Mouse (Mus musculus) layer of hippocampus, adult 9-11 months (tissue): Measurements from ENCODE around the gene Vps26b.

Source experiments
- DNase-seq: peaks from one replicate; pipeline ENCODE4 v3.0.0; 2022

Vps26b gene

GRCm38 (mm10) chr9:26993118-26993517, 36.7 kb downstream of the Vps26b start:
- DNase-seq, result peak; percentile 42

DNA sequence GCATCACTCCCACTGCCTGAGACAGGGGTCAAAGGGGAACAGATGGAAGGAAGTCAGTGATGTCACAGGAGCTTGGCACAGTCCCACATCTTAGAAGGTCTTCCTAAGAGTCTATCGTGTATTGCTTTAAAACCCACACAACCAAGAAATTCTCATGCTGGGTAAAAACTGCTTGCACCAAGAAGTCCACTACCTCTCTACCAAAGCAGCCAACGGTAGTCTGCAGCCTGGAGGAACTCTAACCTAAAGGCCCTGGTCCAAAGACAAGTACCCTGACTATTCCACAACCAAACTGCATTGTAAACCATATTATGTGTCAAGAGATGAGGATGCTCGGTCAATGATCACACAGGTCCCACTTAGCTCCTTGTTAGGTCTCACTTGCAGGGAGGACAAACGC, 39.7 kb downstream of the Vps26b start:
- no peak for DNase-seq

GRCm38 (mm10) chr9:26985668-26986277, 44.1 kb downstream of the Vps26b start:
- no peak for DNase-seq

DNA sequence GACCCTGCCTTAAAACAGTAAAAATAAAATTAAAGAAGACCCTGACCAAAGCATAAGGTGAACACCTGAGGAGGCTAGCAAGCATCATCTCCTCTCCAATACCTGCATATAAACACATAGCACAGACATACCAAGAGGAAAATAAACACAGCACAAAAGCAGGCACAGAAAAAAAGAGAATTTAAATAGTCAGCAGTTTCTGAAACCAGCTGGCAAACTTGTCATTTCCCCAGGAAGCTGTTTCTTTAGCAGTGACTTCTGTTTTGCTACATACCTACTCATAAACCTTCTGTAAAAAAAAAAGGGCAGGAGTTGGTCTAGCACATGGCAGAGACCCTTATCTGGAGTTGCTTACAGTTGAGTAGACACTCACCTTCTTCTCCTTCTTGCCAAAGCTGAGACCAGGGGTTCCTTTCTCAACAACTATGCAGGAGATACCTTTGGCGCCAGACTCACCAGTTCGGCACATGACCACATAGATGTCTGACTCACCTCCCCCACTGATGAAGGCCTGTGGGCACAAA, 44.7 kb downstream of the Vps26b start:
- DNase-seq, result no peak

- no peak for DNase-seq
These were observed 51.1 kb downstream of the Vps26b start for GRCm38 (mm10) chr9:26978776-26979175.

DNA sequence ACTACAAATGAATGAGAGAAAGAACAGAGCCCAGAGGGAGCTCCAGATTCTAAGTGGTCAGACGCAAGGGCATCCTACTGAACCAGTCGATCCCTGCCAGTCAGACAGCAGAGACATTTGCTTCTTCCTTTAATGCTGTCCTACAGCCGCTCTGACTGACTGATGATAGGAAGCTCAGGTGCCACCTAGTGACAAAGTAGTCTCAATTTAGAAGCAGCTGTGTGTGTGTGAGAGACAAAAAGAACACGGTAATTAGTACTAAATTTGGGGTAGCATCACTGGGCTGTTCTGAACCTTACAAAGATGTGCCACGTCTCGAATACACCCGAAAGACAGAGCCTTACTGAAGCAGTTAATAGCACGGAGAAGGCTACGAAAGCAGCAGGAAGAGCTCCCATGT, 52.1 kb downstream of the Vps26b start:
- DNase-seq, result no peak
